Mouse (Mus musculus): ENCODE measurements around the gene Gc. TPM values are rescaled to one million over a fixed set of nuclear protein-coding genes. Genes with fewer than 3 reads are reported as not detected.
A peak's percentile ranks its signal among the peaks of the same experiment; 100 is the strongest.

The Gc gene
- polyA plus RNA-seq (2015; fragmentation: Nextera tagmentation; extraction: Ambion mirVana): 122 and 132 TPM in 2 replicates

DNA sequence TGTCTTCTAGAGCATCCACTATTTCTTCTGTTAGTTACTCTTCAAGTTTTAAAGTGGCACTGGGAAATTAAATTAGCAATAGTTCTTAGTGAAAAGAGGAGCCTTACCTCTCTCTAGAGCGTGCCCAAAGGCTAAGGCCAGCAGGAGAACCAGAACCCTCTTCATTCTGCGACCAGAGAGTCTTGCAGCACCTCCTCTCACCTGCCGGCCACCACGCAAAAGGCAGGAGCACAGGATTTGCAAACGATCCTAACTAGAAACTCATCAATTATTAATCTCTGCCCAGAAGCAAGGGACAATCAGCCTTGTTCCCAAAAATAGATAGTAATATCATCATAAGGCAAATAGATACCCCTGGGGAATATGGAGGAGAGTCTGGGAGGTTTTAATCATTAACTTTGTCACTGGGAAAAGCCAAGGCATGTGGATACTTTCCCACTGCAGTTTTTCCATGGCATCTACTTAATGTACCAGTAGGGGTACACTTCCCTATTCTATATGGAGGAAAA lies at the start of gene Gc:
TSS of gene Gc (minus strand) at position 345 of the 509 bp plus-strand sequence.
- WGBS (ENCODE audit: insufficient replicate concordance): 43% methylated on average over 5 of the region's 5 CpGs
- Histone ChIP-seq H3K36me3 (no peaks in the 10 kb centered on the region), H3K4me3 (replicated peaks) (peak within 1 kb of the TSS; percentile 34), H3K27ac (peak within 1 kb of the TSS; percentile 18; the same call in 1 of the 2 replicates), H3K4me1 (replicated peaks) (no peaks in the 10 kb centered on the region), H3K27me3 (no peaks in the 10 kb centered on the region), H3K9ac (no peak within 1 kb of the TSS), H3K9me3 (replicated peaks) (no peaks in the 10 kb centered on the region), H3K4me2 (peak within 1 kb of the TSS; percentile 30)
- DNase-seq (no peak), ATAC-seq (ENCODE audit: low read depth) (no peak)

DNA sequence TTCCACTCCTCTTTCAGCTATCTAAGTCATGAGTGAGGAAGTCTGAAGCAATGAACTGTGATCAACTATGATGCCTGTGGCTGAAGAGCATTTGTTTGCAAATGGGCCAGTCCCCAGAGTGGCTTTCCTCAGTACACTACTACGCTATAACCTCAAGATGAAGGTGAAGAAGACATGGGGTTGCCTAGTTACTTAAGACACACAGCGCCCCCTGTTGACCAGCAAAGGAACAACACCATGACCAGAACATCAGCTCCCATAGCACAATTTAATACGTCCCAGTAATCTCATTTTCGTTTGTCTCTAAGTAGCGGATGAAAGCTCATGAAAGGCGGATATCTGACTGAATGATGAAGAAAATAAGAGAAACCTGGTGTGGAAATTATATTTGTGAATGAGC lies 42.5 kb upstream of the Gc start:
- H3K9me3 ChIP-seq (replicated peaks): no peaks in the 10 kb centered on the region
- no peaks in the 10 kb centered on the region for H3K4me1 ChIP-seq (replicated peaks)
- no peak for ATAC-seq (ENCODE audit: low read depth)
- H3K27ac ChIP-seq: no peak overlapping the region
- peak; percentile 0 for DNase-seq
- no peaks in the 10 kb centered on the region for H3K27me3 ChIP-seq
- H3K4me3 ChIP-seq (replicated peaks): no peak overlapping the region
- no peaks in the 10 kb centered on the region for H3K36me3 ChIP-seq
- 44% methylated on average over 6 of the region's 6 CpGs for WGBS (ENCODE audit: insufficient replicate concordance)
- H3K9ac ChIP-seq: no peak overlapping the region
- H3K4me2 ChIP-seq: no peak overlapping the region

DNA sequence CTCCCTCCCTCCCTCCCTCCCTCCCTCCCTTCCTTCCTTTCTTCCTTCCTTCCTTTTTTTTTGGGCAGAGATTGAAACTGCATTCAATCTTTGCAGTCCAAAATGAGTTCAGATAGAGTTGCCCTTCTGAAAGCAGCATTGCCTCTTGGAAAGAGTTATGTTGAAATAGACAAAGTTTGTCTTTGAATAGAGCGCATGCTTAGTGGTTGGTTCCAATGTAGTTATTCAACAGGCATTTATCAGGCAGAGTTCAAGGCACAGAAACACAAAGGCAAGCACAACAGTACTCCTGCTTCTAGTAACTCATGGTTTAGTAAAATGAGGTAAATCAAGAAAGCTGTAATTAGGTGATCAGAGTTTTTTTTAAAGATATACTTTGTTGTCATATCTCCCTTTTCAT lies 34.9 kb upstream of the Gc start:
- no peak overlapping the region for H3K27ac ChIP-seq
- no peak for ATAC-seq (ENCODE audit: low read depth)

DNA sequence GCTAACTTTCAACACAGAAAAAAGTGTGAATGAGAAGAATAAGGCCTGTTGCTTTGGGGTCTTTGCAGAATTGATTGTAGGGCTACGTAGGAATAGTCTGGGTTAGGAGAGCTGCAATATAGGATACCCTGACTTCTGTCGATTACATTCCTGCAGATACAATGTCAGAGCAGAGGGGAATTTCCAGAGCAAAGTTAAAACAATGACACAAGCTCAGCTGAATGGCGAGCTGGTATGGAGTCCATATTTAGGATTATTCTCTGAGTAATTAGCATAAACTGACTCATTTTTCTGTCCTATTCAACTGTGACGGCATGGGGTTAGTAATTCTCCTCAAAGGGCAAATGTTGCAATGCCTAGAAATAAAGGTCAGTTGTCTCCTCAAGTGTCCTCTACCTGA lies 12.8 kb upstream of the Gc start:
- no peak for ATAC-seq (ENCODE audit: low read depth)
- no peaks in the 10 kb centered on the region for H3K27me3 ChIP-seq
- no peak overlapping the region for H3K4me2 ChIP-seq
- 61% methylated on average over 4 of the region's 4 CpGs for WGBS (ENCODE audit: insufficient replicate concordance)
- H3K9me3 ChIP-seq (replicated peaks): no peaks in the 10 kb centered on the region
- DNase-seq: no peak
- H3K4me1 ChIP-seq (replicated peaks): no peaks in the 10 kb centered on the region
- H3K36me3 ChIP-seq: no peaks in the 10 kb centered on the region
- H3K4me3 ChIP-seq (replicated peaks): no peak overlapping the region
- H3K27ac ChIP-seq: no peak overlapping the region
- H3K9ac ChIP-seq: no peak overlapping the region

More for the DNA sequence above, 34.9 kb upstream of the Gc start:
- 72% methylated on average over 1 of the region's 1 CpGs for WGBS (ENCODE audit: insufficient replicate concordance)
- Histone ChIP-seq H3K9me3 (replicated peaks) (no peaks in the 10 kb centered on the region), H3K4me2 (no peak overlapping the region), H3K36me3 (no peaks in the 10 kb centered on the region), H3K9ac (no peak overlapping the region), H3K4me3 (replicated peaks) (no peak overlapping the region), H3K4me1 (replicated peaks) (no peaks in the 10 kb centered on the region), H3K27me3 (no peaks in the 10 kb centered on the region)
- DNase-seq: no peak

DNA sequence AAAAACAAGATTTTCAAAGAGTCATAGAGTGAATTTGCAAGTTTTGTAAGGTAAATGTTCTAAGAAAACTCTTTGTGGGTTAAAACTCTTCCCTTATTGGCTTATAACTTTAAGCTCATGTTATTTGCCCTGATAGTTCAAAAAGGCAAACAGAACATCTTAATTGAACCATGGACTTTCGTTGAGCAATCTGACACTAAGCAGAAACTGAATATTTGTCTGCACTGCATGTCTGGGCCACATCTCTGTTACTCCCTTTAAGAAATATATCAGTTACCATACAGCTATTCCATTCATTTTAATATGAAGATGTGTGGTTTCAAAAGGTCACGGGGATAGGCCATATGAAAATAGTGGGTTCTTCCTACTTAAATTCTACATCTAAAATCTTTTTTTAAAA lies 10.2 kb upstream of the Gc start:
- no peak overlapping the region for H3K4me2 ChIP-seq
- no peak overlapping the region for H3K9ac ChIP-seq
- no peaks in the 10 kb centered on the region for H3K27me3 ChIP-seq
- no peaks in the 10 kb centered on the region for H3K4me1 ChIP-seq (replicated peaks)
- ATAC-seq (ENCODE audit: low read depth) (no peak), DNase-seq (no peak)
- no peaks in the 10 kb centered on the region for H3K36me3 ChIP-seq
- no peak overlapping the region for H3K27ac ChIP-seq
- no peak overlapping the region for H3K4me3 ChIP-seq (replicated peaks)
- no peaks in the 10 kb centered on the region for H3K9me3 ChIP-seq (replicated peaks)
- WGBS (ENCODE audit: insufficient replicate concordance): 51% methylated on average over 2 of the region's 2 CpGs

DNA sequence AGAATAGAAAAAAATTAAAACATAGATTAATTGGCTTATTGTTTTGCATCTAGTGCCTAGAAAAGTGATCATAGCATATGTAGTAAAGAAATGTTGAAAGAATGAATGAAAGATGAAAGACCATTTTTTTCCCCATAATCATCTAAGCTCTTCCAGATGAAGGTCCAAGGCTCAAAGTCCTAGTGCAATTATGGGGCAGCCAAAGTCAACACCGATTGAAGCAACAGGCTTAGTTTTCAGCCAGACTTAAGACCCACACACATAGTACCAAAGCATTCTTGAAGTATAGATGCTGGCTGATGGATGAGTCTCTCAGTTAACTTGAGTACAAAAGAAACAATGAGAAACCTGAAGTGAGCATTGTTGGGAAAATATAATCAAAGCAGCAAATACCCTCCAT lies 9.3 kb upstream of the Gc start:
- H3K27me3 ChIP-seq: no peaks in the 10 kb centered on the region
- no peaks in the 10 kb centered on the region for H3K36me3 ChIP-seq
- no peaks in the 10 kb centered on the region for H3K4me1 ChIP-seq (replicated peaks)
- no peak overlapping the region for H3K4me3 ChIP-seq (replicated peaks)
- no peaks in the 10 kb centered on the region for H3K9me3 ChIP-seq (replicated peaks)
- no peak overlapping the region for H3K27ac ChIP-seq
- H3K9ac ChIP-seq: no peak overlapping the region
- DNase-seq (no peak), ATAC-seq (ENCODE audit: low read depth) (no peak)
- no peak overlapping the region for H3K4me2 ChIP-seq
- WGBS (ENCODE audit: insufficient replicate concordance): 59% methylated on average over 1 of the region's 1 CpGs

DNA sequence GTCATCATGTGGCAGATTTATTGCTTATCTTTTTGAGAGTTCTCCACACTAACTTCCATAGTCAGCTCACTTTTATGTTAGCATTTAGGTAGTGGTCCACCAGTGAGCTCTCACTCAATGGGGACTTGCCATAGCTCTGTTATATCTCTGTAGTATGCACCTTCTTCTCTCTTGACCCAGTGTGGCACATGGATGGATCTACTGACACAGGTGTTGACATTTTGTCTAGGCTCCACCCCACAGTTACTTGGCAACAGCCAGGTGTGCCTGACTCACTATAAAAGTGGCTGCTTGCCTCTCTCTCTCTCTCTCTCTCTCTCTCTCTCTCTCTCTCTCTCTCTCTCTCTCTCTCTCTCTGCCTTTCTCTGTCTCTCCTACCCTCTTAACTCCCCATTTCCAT lies 8.6 kb upstream of the Gc start:
- DNase-seq: no peak
- Histone ChIP-seq H3K27ac (no peak overlapping the region), H3K9ac (no peak overlapping the region), H3K4me2 (no peak overlapping the region), H3K4me1 (replicated peaks) (no peaks in the 10 kb centered on the region), H3K9me3 (replicated peaks) (no peaks in the 10 kb centered on the region), H3K4me3 (replicated peaks) (no peak overlapping the region), H3K27me3 (no peaks in the 10 kb centered on the region), H3K36me3 (no peaks in the 10 kb centered on the region)
- ATAC-seq (ENCODE audit: low read depth): no peak

DNA sequence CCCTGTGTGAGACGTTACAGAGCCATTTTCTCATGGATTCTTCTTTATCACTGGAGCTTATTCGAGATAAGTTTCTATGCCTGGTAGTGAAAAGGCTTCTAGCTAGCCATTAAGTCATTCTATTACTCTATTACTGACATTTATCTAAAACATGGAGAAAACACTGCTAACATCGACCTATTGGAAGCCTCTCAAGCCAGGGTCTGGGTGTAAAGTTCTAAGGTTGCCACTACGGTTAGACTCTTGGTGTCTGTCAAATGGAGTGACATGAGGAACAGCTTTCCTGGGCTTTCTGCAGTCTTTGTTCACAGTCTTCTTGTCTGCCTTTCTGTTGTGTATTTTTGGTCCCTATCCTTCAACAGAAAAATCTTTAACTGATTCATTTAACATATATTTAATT lies 4.1 kb upstream of the Gc start:
- no peak for ATAC-seq (ENCODE audit: low read depth)
- H3K36me3 ChIP-seq: no peaks in the 10 kb centered on the region
- H3K4me2 ChIP-seq: no peak overlapping the region
- no peaks in the 10 kb centered on the region for H3K27me3 ChIP-seq
- H3K4me1 ChIP-seq (replicated peaks): no peaks in the 10 kb centered on the region
- H3K9me3 ChIP-seq (replicated peaks): no peaks in the 10 kb centered on the region
- H3K4me3 ChIP-seq (replicated peaks): no peak overlapping the region
- 46% methylated on average over 4 of the region's 4 CpGs for WGBS (ENCODE audit: insufficient replicate concordance)
- H3K9ac ChIP-seq: no peak overlapping the region
- DNase-seq: no peak
- H3K27ac ChIP-seq: no peak overlapping the region

DNA sequence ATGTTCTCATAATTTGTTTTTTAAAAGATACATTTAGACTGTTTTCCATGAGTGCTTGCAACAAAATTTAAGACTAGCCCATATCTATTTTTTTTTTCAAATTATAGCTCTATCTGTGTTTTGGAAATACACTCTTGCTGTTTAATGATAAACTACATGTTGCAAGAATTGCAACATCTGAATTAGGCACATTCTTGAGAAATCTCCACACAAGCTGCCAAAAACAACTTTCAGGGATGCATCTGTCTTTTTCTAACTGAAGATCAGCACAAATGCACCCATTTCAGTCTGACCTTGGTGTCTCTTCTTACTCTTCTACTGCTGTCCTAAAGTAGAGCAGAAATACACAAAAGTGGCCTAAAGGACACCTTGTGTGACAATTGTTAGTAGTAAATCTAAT lies 1.9 kb upstream of the Gc start:
- Histone ChIP-seq H3K36me3 (no peaks in the 10 kb centered on the region), H3K4me1 (replicated peaks) (no peaks in the 10 kb centered on the region), H3K9me3 (replicated peaks) (no peaks in the 10 kb centered on the region), H3K4me3 (replicated peaks) (no peak overlapping the region), H3K27me3 (no peaks in the 10 kb centered on the region), H3K9ac (no peak overlapping the region), H3K4me2 (no peak overlapping the region), H3K27ac (no peak overlapping the region)
- DNase-seq: no peak
- ATAC-seq (ENCODE audit: low read depth): no peak

DNA sequence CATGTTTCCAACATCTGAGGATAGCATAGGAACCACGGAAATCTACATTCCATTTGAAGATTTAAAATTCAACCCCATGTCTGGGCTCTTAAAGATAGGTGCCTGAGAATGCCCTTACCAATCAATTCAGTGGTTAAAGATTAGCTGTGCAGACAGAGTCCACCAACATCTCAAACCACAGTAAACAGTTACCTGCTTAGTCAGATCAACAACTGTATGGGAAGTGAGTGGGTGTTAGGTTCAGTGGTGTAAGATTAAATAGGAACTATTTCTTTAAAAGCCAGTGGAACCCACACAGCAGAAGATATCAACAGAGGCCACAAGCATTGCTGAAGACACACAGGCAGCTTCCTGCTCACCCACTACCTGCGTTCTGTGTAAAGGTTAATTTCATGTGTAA lies 1.3 kb upstream of the Gc start:
- no peak overlapping the region for H3K27ac ChIP-seq

DNA sequence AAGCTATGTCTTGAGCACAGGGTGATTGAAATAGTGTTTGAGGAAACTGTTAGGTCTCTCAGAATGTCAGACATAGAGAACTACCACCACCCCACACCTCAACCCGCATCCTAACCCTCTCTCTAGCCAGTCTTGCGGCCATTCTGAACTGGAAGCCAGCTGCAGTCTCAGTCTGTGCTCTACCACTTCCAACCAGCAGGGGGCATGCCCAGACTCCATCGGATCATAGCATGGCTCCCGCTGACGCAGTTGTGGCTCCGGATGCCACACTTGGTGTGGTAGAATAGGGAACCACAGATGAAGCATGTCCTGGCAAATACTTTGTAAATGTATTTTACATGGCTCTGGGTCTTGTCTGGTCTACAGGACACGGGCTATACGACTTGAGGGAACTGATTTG lies 2.2 kb downstream of the Gc start:
- H3K4me2 ChIP-seq: peak overlapping the region; percentile 21; the same call in 1 of the 2 replicates
- ATAC-seq (ENCODE audit: low read depth) (no peak), DNase-seq (no peak)
- no peaks in the 10 kb centered on the region for H3K27me3 ChIP-seq
- H3K36me3 ChIP-seq: no peaks in the 10 kb centered on the region
- H3K9ac ChIP-seq: no peak overlapping the region
- H3K9me3 ChIP-seq (replicated peaks): no peaks in the 10 kb centered on the region
- no peaks in the 10 kb centered on the region for H3K4me1 ChIP-seq (replicated peaks)
- 40% methylated on average over 8 of the region's 8 CpGs for WGBS (ENCODE audit: insufficient replicate concordance)
- no peak overlapping the region for H3K27ac ChIP-seq
- no peak overlapping the region for H3K4me3 ChIP-seq (replicated peaks)

More for the DNA sequence above, 1.3 kb upstream of the Gc start:
- H3K4me1 ChIP-seq (replicated peaks): no peaks in the 10 kb centered on the region
- DNase-seq: no peak
- peak; percentile 41; the same call in 1 of the 2 replicates for ATAC-seq (ENCODE audit: low read depth)
- no peaks in the 10 kb centered on the region for H3K9me3 ChIP-seq (replicated peaks)
- H3K36me3 ChIP-seq: no peaks in the 10 kb centered on the region
- no peak overlapping the region for H3K4me3 ChIP-seq (replicated peaks)
- H3K4me2 ChIP-seq: no peak overlapping the region
- H3K9ac ChIP-seq: no peak overlapping the region
- H3K27me3 ChIP-seq: no peaks in the 10 kb centered on the region
- 49% methylated on average over 2 of the region's 2 CpGs for WGBS (ENCODE audit: insufficient replicate concordance)

DNA sequence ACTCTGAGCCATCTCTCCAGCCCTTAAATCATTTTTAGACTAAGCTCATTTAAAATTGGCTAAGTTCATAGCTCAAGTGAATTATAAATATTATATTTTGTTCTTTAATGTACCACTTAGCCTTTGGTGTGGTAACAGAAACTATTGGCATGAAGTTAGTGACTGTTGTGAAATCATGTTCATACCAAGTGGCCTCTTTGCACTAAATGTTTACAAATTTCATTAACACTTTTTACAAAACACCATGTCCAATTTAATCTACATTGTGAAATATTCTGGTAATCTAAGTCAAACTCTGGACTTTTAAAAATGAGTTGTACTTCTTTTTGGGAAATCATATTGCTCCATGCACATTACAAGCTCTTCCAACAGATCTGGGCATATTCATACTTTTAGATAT lies 6.9 kb downstream of the Gc start:
- Histone ChIP-seq H3K27me3 (no peaks in the 10 kb centered on the region), H3K9me3 (replicated peaks) (no peaks in the 10 kb centered on the region), H3K9ac (no peak overlapping the region), H3K4me3 (replicated peaks) (no peak overlapping the region), H3K27ac (no peak overlapping the region), H3K4me1 (replicated peaks) (no peaks in the 10 kb centered on the region), H3K36me3 (no peaks in the 10 kb centered on the region), H3K4me2 (no peak overlapping the region)
- no peak for DNase-seq
- ATAC-seq (ENCODE audit: low read depth): no peak

Measured in liver, embryonic 13.5 days (tissue).